Mouse (Mus musculus) neural tube, embryonic 12.5 days (tissue): Measurements from ENCODE around the gene Snx11. TPM values are rescaled to one million over a fixed set of nuclear protein-coding genes. Genes with fewer than 3 reads are reported as not detected.

Source experiments
- ATAC-seq: fragments of 200-750 bp; cut with Nextera tagmentation; 2 replicates; pipeline ENCODE4 v1.8.0; 2017; ENCODE audit warnings: low read depth, mild to moderate bottlenecking, moderate TSS enrichment, moderate library complexity; ENCODE audit not compliant: low FRiP score
- H3K27ac ChIP-seq: fragments of 300-500 bp; sonication (generic); 2 replicates; pipeline ENCODE4 v1.5.1; 2016
- H3K27me3 ChIP-seq: fragments of 300-500 bp; sonication (generic); replicated peaks from 2 replicates; pipeline ENCODE4 v1.6.1; 2016; ENCODE audit warnings: mild to moderate bottlenecking
- H3K36me3 ChIP-seq: fragments of 300-500 bp; sonication (generic); 2 replicates; pipeline ENCODE4 v1.6.1; 2016; ENCODE audit warnings: mild to moderate bottlenecking
- H3K4me1 ChIP-seq: fragments of 300-500 bp; sonication (generic); 2 replicates; pipeline ENCODE4 v1.6.1; 2016
- H3K4me2 ChIP-seq: fragments of 300-500 bp; sonication (generic); replicated peaks from 2 replicates; pipeline ENCODE4 v1.6.1; 2016; ENCODE audit warnings: mild to moderate bottlenecking
- H3K4me3 ChIP-seq: fragments of 300-500 bp; sonication (generic); 2 replicates; pipeline ENCODE4 v1.5.1; 2016
- H3K9ac ChIP-seq: fragments of 300-500 bp; sonication (generic); 2 replicates; pipeline ENCODE4 v1.6.1; 2016; ENCODE audit warnings: mild to moderate bottlenecking
- H3K9me3 ChIP-seq: fragments of 300-500 bp; sonication (generic); 2 replicates; pipeline ENCODE4 v1.6.1; 2016; ENCODE audit warnings: mild to moderate bottlenecking
- WGBS: fragments of 180-500 bp; shearing (Covaris S2); methylation state at CpG from one replicate; pipeline ENCODE4 v1.1.7; 2016; 5-methylcytosine and 5-hydroxymethylcytosine counted together
- polyA plus RNA-seq: library from polyadenylated mRNA; unstranded; fragments of >200 nt; fragmentation: Nextera tagmentation; extraction: Ambion mirVana; gene quantifications from 2 replicates; pipeline ENCODE4 v1.2.1, GENCODE M21; 2016

The Snx11 gene
- polyA plus RNA-seq, 1 experiment from 2014 or later = 57.0 TPM

GRCm38 (mm10) chr11:96771274-96771975 lies 5.9 kb downstream of the Snx11 start:
- H3K27me3 ChIP-seq = no peaks in the 10 kb centered on the region
- H3K36me3 ChIP-seq = peaks cover 59% of the 10 kb centered on the region
- H3K4me1 ChIP-seq = peaks cover 46% of the 10 kb centered on the region
- no peak overlapping the region for H3K4me3 ChIP-seq
- no peak for ATAC-seq
- WGBS = 95% methylated on average over 9 of the region's 9 CpGs
- H3K9ac ChIP-seq = no peak overlapping the region
- H3K4me2 ChIP-seq = no peak overlapping the region
- H3K27ac ChIP-seq = no peak overlapping the region
- no peaks in the 10 kb centered on the region for H3K9me3 ChIP-seq

DNA sequence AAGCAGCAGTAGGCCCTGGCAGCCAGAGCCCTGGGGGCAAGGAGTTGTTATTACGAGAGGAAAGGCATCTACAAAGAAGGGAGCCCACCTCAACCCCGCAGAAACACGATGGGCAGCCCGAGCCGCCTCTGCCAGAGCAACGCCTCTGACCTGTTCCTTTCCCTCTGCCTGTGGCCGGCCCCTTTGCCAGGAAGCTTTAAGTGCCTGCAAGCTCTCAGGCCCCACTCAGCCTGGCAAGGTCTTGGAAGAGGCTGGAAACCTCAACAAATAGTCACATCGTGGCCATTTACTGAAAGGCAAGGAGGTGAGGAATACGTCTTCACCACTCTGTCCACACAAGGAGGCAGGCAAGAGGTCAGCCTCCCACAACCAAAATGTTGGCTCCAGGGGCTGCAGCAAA lies 9.1 kb downstream of the Snx11 start:
- Histone ChIP-seq H3K9me3 (no peaks in the 10 kb centered on the region), H3K4me1 (peaks cover 48% of the 10 kb centered on the region), H3K4me2 (peak overlapping the region; percentile 16; the same call in 1 of the 2 replicates), H3K36me3 (peaks cover 54% of the 10 kb centered on the region), H3K4me3 (no peak overlapping the region), H3K27me3 (no peaks in the 10 kb centered on the region), H3K27ac (peak overlapping the region; percentile 60; the same call in 1 of the 2 replicates), H3K9ac (peak overlapping the region; percentile 36)
- no peak for ATAC-seq
- 64% methylated on average over 9 of the region's 9 CpGs for WGBS

GRCm38 (mm10) chr11:96767096-96767495 lies 10.3 kb downstream of the Snx11 start:
- ATAC-seq = peak; percentile 77; the same call in 1 of the 2 replicates
- Histone ChIP-seq H3K36me3 (peaks cover 42% of the 10 kb centered on the region), H3K27me3 (no peaks in the 10 kb centered on the region), H3K9me3 (no peaks in the 10 kb centered on the region), H3K9ac (no peak overlapping the region), H3K4me3 (no peak overlapping the region), H3K4me1 (peaks cover 53% of the 10 kb centered on the region), H3K4me2 (peak overlapping the region; percentile 16; the same call in 1 of the 2 replicates), H3K27ac (peak overlapping the region; percentile 39)
- 17% methylated on average over 7 of the region's 7 CpGs for WGBS

- Histone ChIP-seq H3K9ac (no peak overlapping the region), H3K4me3 (no peak overlapping the region), H3K9me3 (no peaks in the 10 kb centered on the region), H3K27me3 (no peaks in the 10 kb centered on the region), H3K36me3 (peaks cover 37% of the 10 kb centered on the region), H3K4me1 (peaks cover 53% of the 10 kb centered on the region), H3K27ac (peak overlapping the region; percentile 39), H3K4me2 (0 out of 2 replicates have a peak overlapping the region, but pooled peaks have one; percentile 16)
- 78% methylated on average over 12 of the region's 12 CpGs for WGBS
- ATAC-seq = no peak
Measured at GRCm38 (mm10) chr11:96766555-96766954, 10.8 kb downstream of the Snx11 start.

- no peak overlapping the region for H3K27ac ChIP-seq
Measured at GRCm38 (mm10) chr11:96765645-96766044, 11.7 kb downstream of the Snx11 start.

DNA sequence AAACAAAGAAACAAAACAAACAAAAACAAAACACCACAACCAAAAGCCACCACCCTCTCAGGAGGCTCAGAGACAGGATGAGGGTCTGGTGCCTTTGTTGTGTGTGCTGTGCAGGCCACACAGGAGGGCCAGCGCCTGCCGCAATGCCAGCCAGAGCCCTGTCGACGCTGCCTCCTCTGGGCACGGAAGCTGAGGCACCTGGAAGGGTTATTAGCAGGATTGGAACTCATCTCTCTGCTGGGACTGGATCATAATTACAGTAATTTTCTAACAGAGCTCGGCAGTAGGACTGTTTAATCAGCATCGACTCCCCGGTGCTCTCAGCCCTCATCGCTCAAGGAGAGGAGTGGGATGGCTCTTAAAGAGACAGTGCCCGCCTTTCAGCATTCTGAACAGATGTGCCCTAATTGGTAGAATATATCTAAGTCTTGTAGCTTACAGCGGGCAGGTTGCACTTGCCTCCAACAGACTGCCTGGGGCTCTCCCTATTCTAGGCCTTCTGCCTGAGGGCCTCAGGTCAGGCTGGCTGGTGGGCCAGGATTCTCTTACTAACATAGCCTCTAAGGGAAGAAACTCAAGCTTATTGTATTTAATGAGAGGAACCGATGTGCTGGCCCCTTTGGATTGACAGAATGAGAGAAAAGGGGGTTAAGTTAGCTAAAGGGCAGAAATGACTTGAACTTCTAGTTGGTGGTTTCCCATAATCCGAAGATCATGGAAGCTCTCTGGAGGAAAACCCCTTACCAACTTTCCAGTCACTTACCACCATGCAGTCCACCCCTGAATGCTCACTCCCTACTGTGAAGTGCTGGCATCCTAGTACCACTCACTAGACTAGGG lies 12.6 kb downstream of the Snx11 start:
- Histone ChIP-seq H3K4me2 (peak overlapping the region; percentile 18), H3K9me3 (no peaks in the 10 kb centered on the region), H3K27me3 (no peaks in the 10 kb centered on the region), H3K27ac (peak overlapping the region; percentile 44; the same call in 1 of the 2 replicates), H3K36me3 (peaks cover 19% of the 10 kb centered on the region), H3K9ac (0 out of 2 replicates have a peak overlapping the region, but pooled peaks have one; percentile 23), H3K4me1 (peaks cover 53% of the 10 kb centered on the region), H3K4me3 (no peak overlapping the region)
- 34% methylated on average over 13 of the region's 13 CpGs for WGBS
- no peak for ATAC-seq

More at GRCm38 (mm10) chr11:96765645-96766044, 11.7 kb downstream of the Snx11 start:
- Histone ChIP-seq H3K4me2 (no peak overlapping the region), H3K36me3 (peaks cover 28% of the 10 kb centered on the region), H3K27me3 (no peaks in the 10 kb centered on the region), H3K9ac (no peak overlapping the region), H3K9me3 (no peaks in the 10 kb centered on the region), H3K4me1 (peaks cover 53% of the 10 kb centered on the region), H3K4me3 (no peak overlapping the region)
- WGBS = 80% methylated on average over 7 of the region's 7 CpGs
- no peak for ATAC-seq

DNA sequence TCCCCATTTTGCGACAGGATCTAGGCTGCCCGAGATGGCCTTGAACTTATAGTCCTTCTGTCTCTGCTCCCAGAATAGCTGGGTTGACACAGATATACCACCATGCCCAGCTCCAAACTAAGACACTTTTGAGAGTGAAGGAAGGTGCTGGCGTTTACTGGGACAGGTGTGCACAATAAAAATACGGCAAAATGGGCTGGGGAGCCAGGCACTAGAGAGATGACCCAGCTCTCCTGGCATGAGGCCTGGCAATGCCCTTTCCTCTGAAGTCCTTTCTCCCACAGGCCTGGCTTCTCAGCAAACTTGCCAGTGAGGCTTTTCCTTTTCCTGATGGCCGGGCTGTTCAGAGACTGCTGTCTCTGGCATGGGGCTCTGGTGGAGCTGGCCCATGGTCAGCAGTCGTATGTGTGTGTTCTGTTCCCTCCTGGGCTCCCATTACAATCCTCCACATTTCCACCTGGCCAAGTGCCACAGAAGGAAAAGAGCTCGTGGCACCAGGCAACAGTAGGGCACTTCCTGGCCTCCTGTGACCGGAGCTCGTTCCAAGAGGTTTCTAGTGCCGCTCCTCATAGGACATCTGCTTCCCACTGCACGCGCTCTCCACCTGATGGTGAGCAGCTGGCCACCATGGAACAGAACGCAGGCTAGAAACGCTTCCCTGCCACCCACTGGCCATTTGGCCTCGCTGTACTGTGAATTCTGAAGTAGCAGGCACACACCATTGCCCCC lies 14.5 kb downstream of the Snx11 start:
- Histone ChIP-seq H3K4me2 (no peak overlapping the region), H3K9ac (no peak overlapping the region), H3K4me1 (peaks cover 40% of the 10 kb centered on the region), H3K9me3 (no peaks in the 10 kb centered on the region), H3K36me3 (peaks cover 2% of the 10 kb centered on the region; the same call in 1 of the 2 replicates), H3K4me3 (no peak overlapping the region), H3K27me3 (no peaks in the 10 kb centered on the region), H3K27ac (no peak overlapping the region)
- ATAC-seq = no peak
- WGBS = 65% methylated on average over 15 of the region's 15 CpGs

- no peak for ATAC-seq
- Histone ChIP-seq H3K9ac (no peak overlapping the region), H3K27ac (no peak overlapping the region), H3K4me2 (no peak overlapping the region), H3K27me3 (no peaks in the 10 kb centered on the region), H3K4me3 (no peak overlapping the region), H3K36me3 (no peaks in the 10 kb centered on the region; the same call in 1 of the 2 replicates), H3K9me3 (no peaks in the 10 kb centered on the region), H3K4me1 (peaks cover 32% of the 10 kb centered on the region)
- WGBS = 75% methylated on average over 7 of the region's 7 CpGs
Measured at GRCm38 (mm10) chr11:96761984-96762383, 15.4 kb downstream of the Snx11 start.

- Histone ChIP-seq H3K4me1 (peaks cover 21% of the 10 kb centered on the region), H3K4me2 (no peak overlapping the region), H3K4me3 (no peak overlapping the region), H3K27ac (no peak overlapping the region), H3K27me3 (no peaks in the 10 kb centered on the region), H3K36me3 (no peaks in the 10 kb centered on the region), H3K9ac (no peak overlapping the region), H3K9me3 (no peaks in the 10 kb centered on the region)
- ATAC-seq = no peak
- WGBS = 50% methylated on average over 3 of the region's 3 CpGs
Measured at GRCm38 (mm10) chr11:96760042-96760441, 17.3 kb downstream of the Snx11 start.

DNA sequence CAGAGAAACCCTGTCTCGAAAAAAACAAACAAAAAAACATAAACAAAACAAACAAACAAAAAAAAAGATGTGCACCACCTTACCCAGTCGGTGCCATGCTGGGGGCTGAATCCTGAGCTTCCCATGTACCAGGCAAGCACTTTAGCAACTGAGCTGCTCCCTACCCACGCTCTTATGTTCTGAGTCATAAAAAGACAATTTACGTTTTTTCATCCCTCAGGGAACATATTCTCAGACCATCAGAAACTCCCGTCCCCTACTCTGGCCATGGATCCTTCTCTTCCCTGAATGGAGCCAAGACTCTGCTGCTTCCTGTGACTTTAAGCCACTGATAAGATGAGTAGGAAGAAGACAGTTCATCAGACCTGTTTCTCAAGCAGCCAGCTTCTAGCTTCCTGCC lies 19.0 kb downstream of the Snx11 start:
- Histone ChIP-seq H3K4me3 (no peak overlapping the region), H3K9me3 (no peaks in the 10 kb centered on the region), H3K4me2 (no peak overlapping the region), H3K27me3 (no peaks in the 10 kb centered on the region), H3K9ac (no peak overlapping the region), H3K36me3 (no peaks in the 10 kb centered on the region), H3K4me1 (peaks cover 6% of the 10 kb centered on the region), H3K27ac (no peak overlapping the region)
- 68% methylated on average over 5 of the region's 5 CpGs for WGBS
- no peak for ATAC-seq

- H3K4me1 ChIP-seq = no peaks in the 10 kb centered on the region
- no peak overlapping the region for H3K27ac ChIP-seq
- no peak for ATAC-seq
- H3K27me3 ChIP-seq = no peaks in the 10 kb centered on the region
- H3K9ac ChIP-seq = no peak overlapping the region
- no peaks in the 10 kb centered on the region for H3K9me3 ChIP-seq
- H3K4me3 ChIP-seq = no peak overlapping the region
- no peak overlapping the region for H3K4me2 ChIP-seq
- WGBS = 59% methylated on average over 4 of the region's 4 CpGs
- no peaks in the 10 kb centered on the region for H3K36me3 ChIP-seq
Measured at GRCm38 (mm10) chr11:96757421-96757820, 19.9 kb downstream of the Snx11 start.

DNA sequence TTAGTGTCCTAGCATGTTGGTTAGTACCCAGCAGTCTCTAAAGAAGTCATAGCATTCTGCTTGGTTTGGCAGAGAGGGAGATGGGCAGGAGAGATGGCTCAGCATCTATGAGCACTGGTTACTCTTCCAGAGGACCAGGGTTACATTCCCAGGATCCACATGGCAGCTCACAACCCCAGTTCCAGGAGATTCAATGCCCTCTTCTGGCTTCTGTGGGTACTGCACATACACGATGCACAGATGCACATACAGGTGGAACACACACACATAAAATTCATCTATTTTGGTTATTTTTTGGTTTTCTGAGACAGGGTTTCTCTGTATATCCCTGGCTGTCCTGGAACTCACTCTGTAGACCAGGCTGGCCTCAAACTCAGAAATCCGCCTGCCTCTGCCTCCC lies 22.1 kb downstream of the Snx11 start:
- no peak overlapping the region for H3K9ac ChIP-seq
- no peak overlapping the region for H3K4me3 ChIP-seq
- 96% methylated on average over 2 of the region's 2 CpGs for WGBS
- no peak overlapping the region for H3K4me2 ChIP-seq
- no peaks in the 10 kb centered on the region for H3K27me3 ChIP-seq
- H3K4me1 ChIP-seq = no peaks in the 10 kb centered on the region
- no peaks in the 10 kb centered on the region for H3K36me3 ChIP-seq
- ATAC-seq = no peak
- H3K9me3 ChIP-seq = no peaks in the 10 kb centered on the region
- no peak overlapping the region for H3K27ac ChIP-seq
